Mouse (Mus musculus) intestine, embryonic 14.5 days (tissue): ENCODE measurements around the gene Vegfb. TPM values are rescaled to one million over a fixed set of nuclear protein-coding genes. Genes with fewer than 3 reads are reported as not detected.

ENCODE experiments used
- ATAC-seq: fragments of 200-750 bp; cut with Nextera tagmentation; replicated peaks from 2 replicates; pipeline ENCODE4 v1.8.0; 2017; ENCODE audit warnings: low read depth, moderate number of reproducible peaks, moderate TSS enrichment, moderate library complexity; ENCODE audit not compliant: low FRiP score, low TSS enrichment
- DNase-seq: peaks from one replicate; pipeline ENCODE4 v3.0.0-alpha.2; 2018; ENCODE audit warnings: low spot score
- H3K27ac ChIP-seq: fragments of 300-500 bp; sonication (generic); 2 replicates; pipeline ENCODE4 v1.5.1; 2014; ENCODE audit warnings: low read depth, mild to moderate bottlenecking, control low read depth
- H3K27me3 ChIP-seq: fragments of 300-500 bp; sonication (generic); replicated peaks from 2 replicates; pipeline ENCODE4 v1.6.1; 2014; ENCODE audit warnings: low read length, control low read depth; ENCODE audit not compliant: control insufficient read depth, insufficient read depth
- H3K36me3 ChIP-seq: fragments of 300-500 bp; sonication (generic); 2 replicates; pipeline ENCODE4 v1.6.1; 2014; ENCODE audit warnings: low read length, control low read depth; ENCODE audit not compliant: control insufficient read depth, insufficient read depth
- H3K4me1 ChIP-seq: fragments of 300-500 bp; sonication (generic); replicated peaks from 2 replicates; pipeline ENCODE4 v1.6.1; 2014; ENCODE audit warnings: low read length, control low read depth, mixed read lengths; ENCODE audit not compliant: control insufficient read depth, insufficient read depth
- H3K4me2 ChIP-seq: fragments of 300-500 bp; sonication (generic); 2 replicates; pipeline ENCODE4 v1.6.1; 2014; ENCODE audit warnings: low read length
- H3K4me3 ChIP-seq: fragments of 300-500 bp; sonication (generic); 2 replicates; pipeline ENCODE4 v1.5.1; 2014; ENCODE audit warnings: low read depth, low read length, control low read depth, mixed read lengths
- H3K9ac ChIP-seq: fragments of 300-500 bp; sonication (generic); 2 replicates; pipeline ENCODE4 v1.6.1; 2014; ENCODE audit warnings: mild to moderate bottlenecking, low read length
- H3K9me3 ChIP-seq: fragments of 300-500 bp; sonication (generic); 2 replicates; pipeline ENCODE4 v1.6.1; 2016; ENCODE audit warnings: low read length, control low read depth; ENCODE audit not compliant: control insufficient read depth
- WGBS: fragments of 180-500 bp; shearing (Covaris S2); extraction: QIAGEN DNeasy Blood & Tissue Kit; methylation state at CpG from one replicate; pipeline ENCODE4 v1.1.7; 2014; 5-methylcytosine and 5-hydroxymethylcytosine counted together
- polyA plus RNA-seq: library from polyadenylated mRNA; unstranded; fragments of >200 nt; fragmentation: Nextera tagmentation; extraction: Ambion mirVana; gene quantifications from 2 replicates; pipeline ENCODE4 v1.2.1, GENCODE M21; 2014

Gene Vegfb
- polyA plus RNA-seq, 1 experiment from 2014 or later = 50.5 TPM

DNA sequence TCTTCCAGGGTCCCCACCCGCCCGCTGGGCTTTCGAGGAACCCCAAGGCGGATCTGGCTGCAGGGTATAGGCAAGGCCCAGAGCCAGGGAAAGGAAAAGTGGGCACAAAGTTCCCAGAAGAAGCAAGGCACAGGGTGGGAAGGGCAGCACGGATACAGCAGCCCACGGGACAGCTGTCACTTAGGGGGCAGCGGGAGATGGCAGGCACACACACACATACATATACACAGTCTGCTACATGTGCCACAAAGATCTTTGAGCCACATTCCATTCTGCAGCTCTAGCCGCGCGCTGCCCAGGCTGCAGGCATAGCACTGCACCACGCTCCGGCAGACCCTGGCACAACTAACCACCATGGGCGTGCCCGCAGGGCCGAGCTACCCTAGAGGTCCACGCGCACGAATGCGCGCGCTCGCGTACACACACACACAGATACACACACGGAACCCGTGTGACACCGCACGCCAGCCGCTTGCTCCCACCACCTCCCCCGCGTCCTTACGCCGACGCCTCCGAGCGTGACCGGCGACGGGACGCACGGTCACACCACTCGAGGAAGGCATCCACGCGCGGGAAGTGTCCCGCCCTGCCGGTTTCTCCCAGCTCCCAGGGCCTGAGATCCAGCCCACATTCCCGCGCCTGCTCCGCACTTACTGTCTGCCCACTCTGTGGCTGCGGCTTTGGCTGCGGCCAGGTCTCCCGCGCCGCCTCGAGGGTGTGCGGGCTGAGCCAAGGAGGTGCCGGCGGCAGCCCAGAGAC lies 53.8 kb downstream of the Vegfb start:
- no peaks in the 10 kb centered on the region for H3K36me3 ChIP-seq
- peak overlapping the region; percentile 36 for H3K4me3 ChIP-seq
- 4% methylated on average over 57 of the region's 58 CpGs for WGBS
- peaks cover 6% of the 10 kb centered on the region for H3K4me1 ChIP-seq
- no peak overlapping the region for H3K27ac ChIP-seq
- ATAC-seq (peak; percentile 49), DNase-seq (no peak)
- H3K9ac ChIP-seq = 0 out of 2 replicates have a peak overlapping the region, but pooled peaks have one; percentile 37
- no peaks in the 10 kb centered on the region for H3K9me3 ChIP-seq
- peaks cover 69% of the 10 kb centered on the region for H3K27me3 ChIP-seq
- H3K4me2 ChIP-seq = peak overlapping the region; percentile 75

- 31% methylated on average over 4 of the region's 4 CpGs for WGBS
- DNase-seq = no peak
- Histone ChIP-seq H3K36me3 (no peaks in the 10 kb centered on the region), H3K27ac (no peak overlapping the region), H3K4me1 (peaks cover 6% of the 10 kb centered on the region), H3K9me3 (no peaks in the 10 kb centered on the region), H3K4me2 (no peak overlapping the region; the same call in 1 of the 2 replicates), H3K4me3 (peak overlapping the region; percentile 36; the same call in 1 of the 2 replicates), H3K27me3 (peaks cover 74% of the 10 kb centered on the region), H3K9ac (no peak overlapping the region)
- no peak for ATAC-seq
Observed at GRCm38 (mm10) chr19:6933102-6933435, 54.4 kb downstream of the Vegfb start.

Other genes with a start within 250 kb of the Vegfb start
- 18.9 and 20.3 TPM in 2 replicates for gene Rps6ka4, start 147.0 kb downstream of the Vegfb start, polyA plus RNA-seq
- 0.85 and 1.0 TPM in 2 replicates for gene Ccdc88b, start 129.4 kb downstream of the Vegfb start, polyA plus RNA-seq
- gene Trmt112, start 78.0 kb downstream of the Vegfb start, polyA plus RNA-seq = 136 and 150 TPM in 2 replicates
- gene Prdx5, start 77.5 kb downstream of the Vegfb start, polyA plus RNA-seq = 116 and 139 TPM in 2 replicates
- 7.5 and 9.9 TPM in 2 replicates for gene Esrra, start 65.8 kb downstream of the Vegfb start, polyA plus RNA-seq
- 0.70 and 1.4 TPM in 2 replicates for gene Catsperz, start 62.3 kb downstream of the Vegfb start, polyA plus RNA-seq
- gene Kcnk4, start 53.1 kb downstream of the Vegfb start, polyA plus RNA-seq = 0.22 TPM in 1 of 2 replicates, not detected in the other
- 58.1 and 63.5 TPM in 2 replicates for gene Bad, start 45.8 kb downstream of the Vegfb start, polyA plus RNA-seq
- gene Gpr137, start 45.2 kb downstream of the Vegfb start, polyA plus RNA-seq = 20.2 and 21.8 TPM in 2 replicates
- 111 and 199 TPM in 2 replicates for gene Ppp1r14b, start 12.7 kb downstream of the Vegfb start, polyA plus RNA-seq
- 123 and 138 TPM in 2 replicates for gene Plcb3, start 11.2 kb downstream of the Vegfb start, polyA plus RNA-seq
- gene Fkbp2, start 7.2 kb downstream of the Vegfb start, polyA plus RNA-seq = 96.9 and 103 TPM in 2 replicates
- 23.3 and 25.2 TPM in 2 replicates for gene Dnajc4, start 4.9 kb upstream of the Vegfb start, polyA plus RNA-seq
- gene Nudt22, start 8.5 kb upstream of the Vegfb start, polyA plus RNA-seq = 14.6 and 16.1 TPM in 2 replicates
- 9.5 and 10.3 TPM in 2 replicates for gene Trpt1, start 8.5 kb upstream of the Vegfb start, polyA plus RNA-seq
- gene Fermt3, start 31.8 kb upstream of the Vegfb start, polyA plus RNA-seq = 7.0 and 7.3 TPM in 2 replicates
- gene Stip1, start 52.3 kb upstream of the Vegfb start, polyA plus RNA-seq = 212 and 227 TPM in 2 replicates
- gene Macrod1, start 69.2 kb upstream of the Vegfb start, polyA plus RNA-seq = 7.1 and 8.5 TPM in 2 replicates
- 3.6 TPM in 2 replicates for gene Flrt1, start 118.1 kb upstream of the Vegfb start, polyA plus RNA-seq
- 205 and 224 TPM in 2 replicates for gene Otub1, start 218.7 kb upstream of the Vegfb start, polyA plus RNA-seq
- gene Cox8a, start 230.0 kb upstream of the Vegfb start, polyA plus RNA-seq = 1,241 and 1,347 TPM in 2 replicates